Mouse (Mus musculus) neutrophil, adult 5-6 weeks (primary cell): ENCODE measurements around the gene Lsamp. TPM values are rescaled to one million over a fixed set of nuclear protein-coding genes. Genes with fewer than 3 reads are reported as not detected.
"Not testable (repeated sequence)": the region's sequence is repeated elsewhere in the genome, so short reads cannot be mapped to it uniquely, and the experiment has no call there.

ENCODE experiments used
- ATAC-seq: fragments of 151-379, 151-347 bp; 2 replicates; pipeline ENCODE4 v1.8.0; 2017; ENCODE audit warnings: mild to moderate bottlenecking, moderate TSS enrichment; ENCODE audit not compliant: insufficient number of reproducible peaks, poor library complexity, low FRiP score, severe bottlenecking; ENCODE audit errors: extremely low read depth
- total RNA-seq: library from RNA; stranded (forward); fragments of 200-1000 nt; gene quantifications from 2 replicates; pipeline ENCODE4 v1.2.3, GENCODE M21; 2017

Lsamp gene
- total RNA-seq, 1 experiment from 2014 or later = 0.12 TPM

GRCm38 (mm10) chr16:41917057-41917821 is 1933.1 kb downstream of the Lsamp start:
- ATAC-seq = no peak

- no peak for ATAC-seq
These were observed 1945.4 kb downstream of the Lsamp start for GRCm38 (mm10) chr16:41929546-41929945.

- ATAC-seq = no peak
These were observed 1951.5 kb downstream of the Lsamp start for GRCm38 (mm10) chr16:41935701-41936100.

- no peak for ATAC-seq
These were observed 1952.9 kb downstream of the Lsamp start for GRCm38 (mm10) chr16:41936908-41937595.

- no peak for ATAC-seq
These were observed 1953.4 kb downstream of the Lsamp start for GRCm38 (mm10) chr16:41937596-41937990.

- ATAC-seq = no peak
These were observed 1954.1 kb downstream of the Lsamp start for GRCm38 (mm10) chr16:41938258-41938657.

- ATAC-seq = no peak
These were observed 1957.6 kb downstream of the Lsamp start for GRCm38 (mm10) chr16:41941591-41942315.

GRCm38 (mm10) chr16:41957811-41958210 is 1973.7 kb downstream of the Lsamp start:
- ATAC-seq = no peak

- ATAC-seq = no peak
These were observed 1981.5 kb downstream of the Lsamp start for GRCm38 (mm10) chr16:41965636-41966035.

GRCm38 (mm10) chr16:41969215-41969614 is 1985.1 kb downstream of the Lsamp start:
- no peak for ATAC-seq

GRCm38 (mm10) chr16:41974866-41975719 is 1990.9 kb downstream of the Lsamp start:
- ATAC-seq = no peak

GRCm38 (mm10) chr16:41976897-41977296 is 1992.7 kb downstream of the Lsamp start:
- no peak for ATAC-seq

- no peak for ATAC-seq
These were observed 2012.8 kb downstream of the Lsamp start for GRCm38 (mm10) chr16:41996956-41997355.

- no peak for ATAC-seq
These were observed 2018.8 kb downstream of the Lsamp start for GRCm38 (mm10) chr16:42002925-42003324.

GRCm38 (mm10) chr16:42003506-42003905 is 2019.3 kb downstream of the Lsamp start:
- ATAC-seq = not testable (repeated sequence)

- ATAC-seq = no peak
These were observed 2020.0 kb downstream of the Lsamp start for GRCm38 (mm10) chr16:42004166-42004565.

- ATAC-seq = no peak
These were observed 2030.8 kb downstream of the Lsamp start for GRCm38 (mm10) chr16:42014937-42015336.

- ATAC-seq = no peak
These were observed 2031.3 kb downstream of the Lsamp start for GRCm38 (mm10) chr16:42015443-42015842.
